Mouse (Mus musculus) E14TG2a.4 (cell line): ENCODE results near the gene Spag16.

Source experiments
- H3K27me3 ChIP-seq: 2 replicates; pipeline ENCODE4 v1.6.1; 2014; ENCODE audit warnings: low read length, control low read depth; ENCODE audit not compliant: insufficient read depth
- H3K36me3 ChIP-seq: 2 replicates; pipeline ENCODE4 v1.6.1; 2014; ENCODE audit warnings: low read length, control low read depth; ENCODE audit not compliant: insufficient read depth
- H3K4me1 ChIP-seq: replicated peaks from 2 replicates; pipeline ENCODE4 v1.6.1; 2014; ENCODE audit warnings: low read depth, low read length, control low read depth
- H3K4me3 ChIP-seq: replicated peaks from 2 replicates; pipeline ENCODE4 v1.5.1; 2014; ENCODE audit warnings: mild to moderate bottlenecking, low read length
- H3K9me3 ChIP-seq: 2 replicates; pipeline ENCODE4 v1.6.1; 2014; ENCODE audit warnings: low read length, control low read depth
- CTCF ChIP-seq: conservative IDR thresholded peaks from 2 replicates; pipeline ENCODE4 v1.5.1; 2014; ENCODE audit warnings: low read length
- NANOG ChIP-seq: IDR thresholded peaks from 2 replicates; pipeline ENCODE4 v1.6.1; 2014; ENCODE audit warnings: borderline replicate concordance, low read length, mixed read lengths
- POU5F1 ChIP-seq: IDR thresholded peaks from 2 replicates; pipeline ENCODE4 v1.6.1; 2014; ENCODE audit warnings: low read length, borderline replicate concordance

The Spag16 gene

DNA sequence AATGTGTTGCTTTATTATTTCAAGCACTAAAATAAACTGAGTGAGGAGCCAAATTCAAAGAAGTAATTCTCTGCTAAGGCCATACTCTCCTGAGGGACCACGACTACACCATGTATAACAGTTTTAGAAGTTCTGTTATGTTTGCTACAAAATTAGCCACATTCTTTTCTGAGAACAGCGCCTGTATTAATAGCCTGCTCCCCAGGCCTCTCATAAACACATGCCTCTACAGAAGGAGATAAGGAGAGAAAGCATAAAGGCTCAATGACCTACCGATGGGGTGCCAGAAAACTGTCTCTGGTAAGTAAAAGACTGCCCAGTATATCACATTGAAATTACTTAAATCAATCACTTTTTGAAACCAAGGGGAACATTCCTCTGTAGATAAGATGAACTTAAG lies 877.2 kb downstream of the Spag16 start:
- Histone ChIP-seq H3K4me1 (no peaks in the 10 kb centered on the region), H3K9me3 (no peaks in the 10 kb centered on the region), H3K27me3 (no peaks in the 10 kb centered on the region), H3K36me3 (no peaks in the 10 kb centered on the region), H3K4me3 (no peak overlapping the region)
- TF ChIP-seq CTCF (no peak), NANOG (no peak), POU5F1 (no peak)

GRCm38 (mm10) chr1:70705821-70706220 lies 879.1 kb downstream of the Spag16 start:
- no peaks in the 10 kb centered on the region for H3K27me3 ChIP-seq
- H3K4me1 ChIP-seq = no peaks in the 10 kb centered on the region
- no peaks in the 10 kb centered on the region for H3K9me3 ChIP-seq
- no peak for TF ChIP-seq NANOG
- no peak for TF ChIP-seq POU5F1
- no peak for TF ChIP-seq CTCF
- no peak overlapping the region for H3K4me3 ChIP-seq
- H3K36me3 ChIP-seq = no peaks in the 10 kb centered on the region

GRCm38 (mm10) chr1:70725045-70725444 lies 898.3 kb downstream of the Spag16 start:
- Histone ChIP-seq H3K4me3 (no peak overlapping the region), H3K9me3 (no peaks in the 10 kb centered on the region), H3K27me3 (peaks cover 7% of the 10 kb centered on the region; the same call in 1 of the 2 replicates), H3K4me1 (no peaks in the 10 kb centered on the region), H3K36me3 (no peaks in the 10 kb centered on the region)
- TF ChIP-seq NANOG (no peak), CTCF (no peak), POU5F1 (no peak)

GRCm38 (mm10) chr1:70725655-70726066 lies 898.9 kb downstream of the Spag16 start, which contains the start of gene Vwc2l:
Gene Vwc2l (plus strand): TSS chr1:70725715.
- no peak for TF ChIP-seq POU5F1
- TF ChIP-seq NANOG = no peak
- TF ChIP-seq CTCF = no peak
- Histone ChIP-seq H3K4me1 (no peaks in the 10 kb centered on the region), H3K36me3 (no peaks in the 10 kb centered on the region), H3K9me3 (no peaks in the 10 kb centered on the region), H3K4me3 (no peak within 1 kb of the TSS), H3K27me3 (peaks cover 7% of the 10 kb centered on the region; the same call in 1 of the 2 replicates)
